Mouse (Mus musculus) liver, embryonic 11.5 days (tissue): Measurements from ENCODE around the gene Rasa4. TPM values are rescaled to one million over a fixed set of nuclear protein-coding genes. Genes with fewer than 3 reads are reported as not detected.
A peak's percentile ranks its signal among the peaks of the same experiment; 100 is the strongest.
"Not testable (repeated sequence)": the region's sequence is repeated elsewhere in the genome, so short reads cannot be mapped to it uniquely, and the experiment has no call there.

ENCODE experiments used
- ATAC-seq: fragments of 200-750 bp; cut with Nextera tagmentation; replicated peaks from 2 replicates; pipeline ENCODE4 v1.8.0; 2017; ENCODE audit warnings: moderate number of reproducible peaks, mild to moderate bottlenecking, moderate TSS enrichment, moderate library complexity; ENCODE audit not compliant: low FRiP score
- DNase-seq: peaks from one replicate; pipeline ENCODE4 v3.0.0-alpha.2; 2017; ENCODE audit warnings: low spot score
- H3K27ac ChIP-seq: fragments of 300-500 bp; sonication (generic); 2 replicates; pipeline ENCODE4 v1.5.1; 2014; ENCODE audit warnings: mild to moderate bottlenecking, low read depth, low read length, control low read depth
- H3K27me3 ChIP-seq: fragments of 300-500 bp; sonication (generic); replicated peaks from 2 replicates; pipeline ENCODE4 v1.6.1; 2014; ENCODE audit warnings: low read length, mixed read lengths; ENCODE audit not compliant: control insufficient read depth, insufficient read depth
- H3K36me3 ChIP-seq: fragments of 300-500 bp; sonication (generic); 2 replicates; pipeline ENCODE4 v1.6.1; 2014; ENCODE audit warnings: mild to moderate bottlenecking, low read length, moderate library complexity, mixed read lengths; ENCODE audit not compliant: control insufficient read depth, insufficient read depth
- H3K4me1 ChIP-seq: fragments of 300-500 bp; sonication (generic); replicated peaks from 2 replicates; pipeline ENCODE4 v1.6.1; 2014; ENCODE audit warnings: low read length, mixed read lengths; ENCODE audit not compliant: control insufficient read depth, insufficient read depth
- H3K4me2 ChIP-seq: fragments of 300-500 bp; sonication (generic); 2 replicates; pipeline ENCODE4 v1.6.1; 2014; ENCODE audit warnings: mild to moderate bottlenecking, control low read depth, moderate library complexity
- H3K4me3 ChIP-seq: fragments of 300-500 bp; sonication (generic); 2 replicates; pipeline ENCODE4 v1.5.1; 2014; ENCODE audit warnings: low read depth, low read length, control low read depth
- H3K9ac ChIP-seq: fragments of 300-500 bp; sonication (generic); 2 replicates; pipeline ENCODE4 v1.6.1; 2014; ENCODE audit warnings: low read depth, low read length, control low read depth
- H3K9me3 ChIP-seq: fragments of 300-500 bp; sonication (generic); 2 replicates; pipeline ENCODE4 v1.6.1; 2016; ENCODE audit warnings: low read length, inconsistent platforms, mixed read lengths; ENCODE audit not compliant: control insufficient read depth
- WGBS: fragments of 180-500 bp; shearing (Covaris S2); extraction: QIAGEN DNeasy Blood & Tissue Kit; methylation state at CpG from one replicate; pipeline ENCODE4 v1.1.7; 2014; 5-methylcytosine and 5-hydroxymethylcytosine counted together
- polyA plus RNA-seq: library from polyadenylated mRNA; unstranded; fragments of >200 nt; fragmentation: Nextera tagmentation; extraction: Ambion mirVana; gene quantifications from 2 replicates; pipeline ENCODE4 v1.2.1, GENCODE M21; 2014

The Rasa4 gene
- polyA plus RNA-seq, 1 experiment from 2014 or later, result 1.7 TPM

GRCm38 (mm10) chr5:136140057-136140482 is 56.4 kb downstream of the Rasa4 start:
- no peak overlapping the region for H3K4me3 ChIP-seq
- ATAC-seq, result no peak
- no peaks in the 10 kb centered on the region for H3K27me3 ChIP-seq
- 92% methylated on average over 10 of the region's 10 CpGs for WGBS
- no peak for DNase-seq
- no peak overlapping the region for H3K27ac ChIP-seq
- H3K9me3 ChIP-seq, result no peaks in the 10 kb centered on the region
- no peak overlapping the region for H3K9ac ChIP-seq
- no peak overlapping the region for H3K4me2 ChIP-seq
- H3K4me1 ChIP-seq, result peaks cover 9% of the 10 kb centered on the region
- H3K36me3 ChIP-seq, result peaks cover 22% of the 10 kb centered on the region

GRCm38 (mm10) chr5:136142746-136143145 is 59.0 kb downstream of the Rasa4 start:
- H3K4me2 ChIP-seq, result no peak overlapping the region
- no peaks in the 10 kb centered on the region for H3K9me3 ChIP-seq
- DNase-seq (no peak), ATAC-seq (no peak)
- H3K27ac ChIP-seq, result no peak overlapping the region
- peaks cover 3% of the 10 kb centered on the region for H3K4me1 ChIP-seq
- H3K9ac ChIP-seq, result no peak overlapping the region
- H3K36me3 ChIP-seq, result peaks cover 22% of the 10 kb centered on the region
- H3K27me3 ChIP-seq, result no peaks in the 10 kb centered on the region
- H3K4me3 ChIP-seq, result no peak overlapping the region
- WGBS, result 83% methylated on average over 5 of the region's 5 CpGs

- Histone ChIP-seq H3K9me3 (no peaks in the 10 kb centered on the region), H3K4me1 (peaks cover 3% of the 10 kb centered on the region), H3K36me3 (peaks cover 22% of the 10 kb centered on the region), H3K4me2 (no peak overlapping the region), H3K4me3 (no peak overlapping the region), H3K9ac (no peak overlapping the region), H3K27me3 (no peaks in the 10 kb centered on the region), H3K27ac (no peak overlapping the region)
- 88% methylated on average over 6 of the region's 6 CpGs for WGBS
- DNase-seq (no peak), ATAC-seq (no peak)
These were observed 59.5 kb downstream of the Rasa4 start for GRCm38 (mm10) chr5:136143161-136143755.

GRCm38 (mm10) chr5:136144606-136145430 is 61.1 kb downstream of the Rasa4 start:
- DNase-seq (no peak), ATAC-seq (peak; percentile 30; the same call in 1 of the 2 replicates)
- Histone ChIP-seq H3K36me3 (peaks cover 18% of the 10 kb centered on the region), H3K9ac (no peak overlapping the region), H3K27me3 (no peaks in the 10 kb centered on the region), H3K4me1 (peaks cover 3% of the 10 kb centered on the region), H3K9me3 (no peaks in the 10 kb centered on the region), H3K4me2 (no peak overlapping the region), H3K27ac (no peak overlapping the region), H3K4me3 (no peak overlapping the region)
- 53% methylated on average over 12 of the region's 12 CpGs for WGBS

GRCm38 (mm10) chr5:136146936-136147335 is 63.2 kb downstream of the Rasa4 start:
- Histone ChIP-seq H3K9ac (no peak overlapping the region), H3K4me1 (peaks cover 3% of the 10 kb centered on the region), H3K4me2 (no peak overlapping the region), H3K4me3 (no peak overlapping the region), H3K27me3 (no peaks in the 10 kb centered on the region), H3K36me3 (peaks cover 4% of the 10 kb centered on the region; the same call in 1 of the 2 replicates), H3K9me3 (no peaks in the 10 kb centered on the region), H3K27ac (no peak overlapping the region)
- WGBS, result 81% methylated on average over 1 of the region's 1 CpGs
- ATAC-seq (no peak), DNase-seq (no peak)

GRCm38 (mm10) chr5:136147704-136148103 is 64.0 kb downstream of the Rasa4 start:
- Histone ChIP-seq H3K4me1 (peaks cover 3% of the 10 kb centered on the region), H3K4me3 (no peak overlapping the region), H3K4me2 (no peak overlapping the region), H3K27me3 (no peaks in the 10 kb centered on the region), H3K27ac (no peak overlapping the region), H3K36me3 (no peaks in the 10 kb centered on the region), H3K9me3 (no peaks in the 10 kb centered on the region), H3K9ac (no peak overlapping the region)
- 62% methylated on average over 8 of the region's 8 CpGs for WGBS
- no peak for ATAC-seq
- no peak for DNase-seq

- WGBS, result 33% methylated on average over 5 of the region's 5 CpGs
- peak; percentile 79 for ATAC-seq
- DNase-seq, H3K36me3 ChIP-seq, H3K27me3 ChIP-seq, H3K9ac ChIP-seq, H3K4me1 ChIP-seq, H3K27ac ChIP-seq, H3K4me3 ChIP-seq, H3K9me3 ChIP-seq: not testable (repeated sequence)
- 0 out of 2 replicates have a peak overlapping the region, but pooled peaks have one; percentile 17 for H3K4me2 ChIP-seq
These were observed 65.4 kb downstream of the Rasa4 start for GRCm38 (mm10) chr5:136149134-136149576.

- Histone ChIP-seq H3K4me3 (no peak overlapping the region), H3K9me3 (no peaks in the 10 kb centered on the region), H3K27ac (no peak overlapping the region), H3K9ac (no peak overlapping the region), H3K4me1 (no peaks in the 10 kb centered on the region), H3K36me3 (no peaks in the 10 kb centered on the region), H3K4me2 (no peak overlapping the region), H3K27me3 (no peaks in the 10 kb centered on the region)
- 80% methylated on average over 8 of the region's 8 CpGs for WGBS
- ATAC-seq (no peak), DNase-seq (no peak)
These were observed 68.6 kb downstream of the Rasa4 start for GRCm38 (mm10) chr5:136152365-136152764.
